Mouse (Mus musculus) spleen, embryonic (tissue): ENCODE measurements at regions not wholly inside any gene's neighbourhood (a gene's known extent, or its start where the extent isn't known, plus 50 kb on each side); places are given as distances from the start of the nearest gene placed in this dataset.

Experiments
- CTCF ChIA-PET: fragments of 350-600 bp; sonication (Branson Sonifier 250); formaldehyde crosslinking; loops from one replicate; lab custom pipeline; 2022; lab: Charles Lee

- CTCF ChIA-PET, result no interaction called here
These were observed 370.9 kb downstream of the Dcdc2c start for GRCm38 (mm10) chr12:28181265-28181664.

DNA sequence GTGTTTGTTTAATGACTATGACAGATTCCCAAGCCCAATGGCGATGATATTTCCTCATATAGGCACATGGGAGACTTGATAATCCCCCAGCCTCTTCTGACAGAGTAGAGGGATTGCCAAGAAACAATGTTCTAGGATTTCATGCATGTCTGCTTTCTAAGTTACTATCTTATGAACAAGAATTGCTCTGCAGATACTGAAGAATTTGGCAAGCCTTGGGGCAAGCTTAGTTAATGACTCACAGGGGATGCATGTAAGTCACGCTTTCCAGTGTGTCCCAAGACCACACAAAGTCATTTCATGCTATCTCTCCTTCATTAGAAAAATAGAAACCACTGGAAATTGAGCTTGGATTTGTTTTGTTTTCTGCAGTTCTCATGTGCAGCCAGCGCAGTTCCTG is 376.2 kb downstream of the Dcdc2c start:
- CTCF ChIA-PET, result no interaction called here

DNA sequence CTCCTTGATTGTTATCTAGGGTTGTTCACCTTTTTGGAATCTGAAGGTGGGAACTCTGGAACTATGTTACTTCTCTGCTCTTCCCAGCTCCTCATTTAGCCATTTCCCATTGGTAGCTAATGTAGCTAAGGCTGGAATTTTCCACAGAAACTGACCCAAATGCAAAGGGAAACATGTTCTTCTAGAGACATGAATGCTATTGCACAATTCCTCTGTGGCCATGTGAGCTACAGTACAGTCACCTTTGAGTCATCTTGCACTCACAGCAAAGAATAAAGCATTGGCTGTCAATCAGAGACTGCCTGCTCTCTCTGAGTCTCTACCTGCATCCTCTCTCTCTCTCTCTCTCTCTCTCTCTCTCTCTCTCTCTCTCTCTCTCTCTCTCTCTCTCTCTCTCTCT is 378.1 kb downstream of the Dcdc2c start:
- CTCF ChIA-PET, result no interaction called here

DNA sequence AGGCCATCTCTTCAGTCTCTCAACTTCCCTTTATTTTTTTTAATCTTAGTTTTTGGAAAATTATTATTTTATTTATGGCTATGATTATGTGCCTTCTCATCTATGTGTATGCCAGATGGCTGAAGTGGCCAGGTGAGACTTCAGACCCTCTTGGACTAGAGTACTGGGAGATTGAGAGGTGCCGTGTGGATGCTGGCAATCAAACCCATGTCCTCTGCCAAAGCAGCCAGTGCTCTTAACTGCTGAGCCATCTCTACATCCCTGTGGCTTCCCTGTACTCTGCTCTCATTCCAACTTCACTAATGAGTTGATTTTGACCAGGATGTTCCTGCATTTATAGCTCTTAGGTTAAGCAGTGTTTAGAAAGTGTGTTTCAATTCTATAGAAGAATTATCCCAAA is 393.4 kb downstream of the Dcdc2c start:
- CTCF ChIA-PET, result no interaction called here

- CTCF ChIA-PET, result no interaction called here
These were observed 401.4 kb downstream of the Dcdc2c start for GRCm38 (mm10) chr12:28150759-28151158.

GRCm38 (mm10) chr12:28135810-28136592 is 416.2 kb downstream of the Dcdc2c start:
- CTCF ChIA-PET, result no interaction called here

GRCm38 (mm10) chr12:28122766-28123165 is 429.4 kb downstream of the Dcdc2c start:
- CTCF ChIA-PET, result no interaction called here

- CTCF ChIA-PET, result no interaction called here
These were observed 432.1 kb downstream of the Dcdc2c start for GRCm38 (mm10) chr12:28120106-28120505.

DNA sequence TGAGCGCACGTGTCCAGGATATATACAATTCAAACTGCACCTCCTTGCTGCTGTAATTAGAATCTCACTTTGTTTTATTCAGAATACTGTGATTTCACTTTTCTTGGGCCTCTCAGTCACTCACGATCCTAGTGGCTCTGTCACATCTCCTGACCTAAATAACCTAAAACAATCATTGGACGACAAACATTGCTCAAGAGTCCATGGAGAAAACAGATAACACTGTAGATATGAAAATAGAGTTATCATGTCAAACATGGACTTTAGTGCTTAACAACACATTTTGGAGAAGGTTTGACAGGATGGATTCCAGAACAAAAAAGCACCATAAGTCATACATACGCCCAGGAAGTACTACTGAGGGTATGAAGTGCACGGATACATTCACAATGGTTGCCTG is 461.5 kb downstream of the Dcdc2c start:
- CTCF ChIA-PET, result no interaction called here

GRCm38 (mm10) chr12:28085460-28085859 is 466.7 kb downstream of the Dcdc2c start:
- CTCF ChIA-PET, result no interaction called here

- CTCF ChIA-PET, result no interaction called here
These were observed 475.6 kb downstream of the Dcdc2c start for GRCm38 (mm10) chr12:28076606-28077005.

GRCm38 (mm10) chr12:28068584-28068983 is 483.6 kb downstream of the Dcdc2c start:
- CTCF ChIA-PET, result no interaction called here

GRCm38 (mm10) chr12:28060281-28060680 is 491.9 kb downstream of the Dcdc2c start:
- CTCF ChIA-PET, result no interaction called here

DNA sequence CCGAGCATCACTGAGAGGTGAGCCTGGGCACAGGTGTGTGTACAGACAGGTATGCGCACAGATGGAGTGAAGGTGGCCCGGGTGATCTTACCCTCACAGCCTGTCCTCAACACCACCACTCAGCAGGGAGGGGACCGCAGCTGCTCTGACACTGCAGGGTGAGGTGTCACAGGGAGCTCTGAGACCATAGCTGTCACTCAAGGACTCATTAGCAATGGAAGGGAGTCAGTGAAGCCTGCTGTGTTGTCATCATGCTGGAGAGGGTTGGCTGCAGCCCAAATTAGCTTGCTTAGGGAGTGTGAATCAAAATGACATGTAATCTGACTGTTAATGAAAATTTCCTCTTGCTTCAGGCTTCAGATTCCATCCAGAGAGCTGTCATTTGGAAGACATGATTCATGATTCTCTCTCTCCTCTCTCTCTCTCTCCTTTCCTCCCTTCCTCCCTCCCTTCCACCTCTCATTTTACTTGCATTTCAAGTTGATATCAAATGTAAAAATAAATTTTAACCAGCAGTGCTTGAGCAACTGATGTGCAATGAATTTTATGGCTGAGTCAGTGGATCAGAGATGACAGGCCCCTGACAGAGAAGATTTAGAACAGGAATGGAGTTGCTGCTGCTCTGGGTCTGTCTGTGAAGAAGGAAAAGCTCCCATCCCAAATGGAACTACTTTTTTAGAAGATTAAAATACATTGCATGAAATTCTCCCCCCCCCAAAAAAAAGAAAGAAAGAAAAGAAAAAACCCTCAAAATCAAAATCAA is 496.5 kb downstream of the Dcdc2c start:
- CTCF ChIA-PET, result interaction anchor here (0.6 kb wide), 1 partner anchor 41 kb away, joined by 3 read pairs; no protein-coding TSS in a partner anchor

DNA sequence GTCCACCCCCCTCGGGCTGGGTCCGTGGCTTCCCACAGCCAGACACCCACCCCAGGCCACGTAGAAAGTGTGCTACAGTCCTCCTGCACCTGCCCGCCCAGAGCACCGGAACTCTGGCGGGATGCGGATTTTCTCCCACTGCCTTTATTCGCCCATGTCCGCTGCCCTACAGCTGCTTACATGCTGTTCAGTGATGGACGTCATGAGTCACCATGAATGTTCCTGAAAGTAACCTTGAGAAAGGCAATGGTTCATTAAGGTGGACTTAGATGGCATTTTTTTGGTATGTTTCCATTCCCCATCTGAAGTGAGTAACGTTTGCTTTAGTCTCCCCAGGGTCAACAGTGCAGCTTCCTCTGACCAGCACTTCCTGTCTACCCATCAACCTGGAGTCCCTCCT is 497.8 kb downstream of the Dcdc2c start:
- CTCF ChIA-PET, result no interaction called here

GRCm38 (mm10) chr12:28047989-28048388 is 504.2 kb downstream of the Dcdc2c start:
- CTCF ChIA-PET, result no interaction called here

GRCm38 (mm10) chr12:28038161-28038911 is 513.9 kb downstream of the Dcdc2c start:
- CTCF ChIA-PET, result no interaction called here

DNA sequence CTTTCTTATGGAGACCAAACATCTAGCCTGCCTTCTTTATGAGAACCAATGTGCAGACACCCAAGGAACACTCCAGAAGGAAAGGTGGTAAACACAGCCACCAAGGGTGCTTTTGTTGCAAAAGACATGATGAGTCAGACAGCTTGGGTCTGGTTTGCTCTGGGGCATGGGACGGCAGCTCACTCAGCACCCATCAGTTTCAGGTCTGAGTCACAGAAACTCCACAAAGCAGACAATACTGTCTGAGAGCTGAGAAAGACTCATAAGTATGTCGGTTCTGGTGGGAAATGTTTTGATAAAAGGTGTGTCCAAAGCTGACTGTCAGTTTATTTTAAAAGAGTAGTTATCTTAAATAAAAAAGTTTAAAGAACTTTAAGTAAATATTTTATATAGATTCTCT is 553.0 kb downstream of the Dcdc2c start:
- CTCF ChIA-PET, result no interaction called here

GRCm38 (mm10) chr12:27992152-27992551 is 560.0 kb downstream of the Dcdc2c start:
- CTCF ChIA-PET, result no interaction called here

GRCm38 (mm10) chr12:27984261-27984841 is 567.8 kb downstream of the Dcdc2c start:
- CTCF ChIA-PET, result no interaction called here

- CTCF ChIA-PET, result no interaction called here
These were observed 573.8 kb downstream of the Dcdc2c start for GRCm38 (mm10) chr12:27978257-27978931.
